Mouse (Mus musculus): ENCODE results near the gene Zdhhc18. TPM values are rescaled to one million over a fixed set of nuclear protein-coding genes. Genes with fewer than 3 reads are reported as not detected.

Zdhhc18 gene
- total and polyA plus RNA-seq, 2 experiments from 2014 or later = 1.7 to 11.4 TPM

- Histone ChIP-seq H3K9me3 (replicated peaks; ENCODE audit: control insufficient read depth, low read length) (no peaks in the 10 kb centered on the region), H3K9ac (replicated peaks; ENCODE audit: low read depth, low read length) (peak overlapping the region; percentile 88; the same call in 1 of the 2 replicates), H3K36me3 (replicated peaks; ENCODE audit: control insufficient read depth, insufficient read depth, low read length) (peaks cover 13% of the 10 kb centered on the region), H3K4me3 (ENCODE audit: low read depth, low read length) (peak overlapping the region; percentile 86), H3K4me1 (ENCODE audit: control insufficient read depth, insufficient read depth) (peaks cover 33% of the 10 kb centered on the region), H3K4me2 (ENCODE audit: low read depth, low read length) (peak overlapping the region; percentile 80), H3K27ac (ENCODE audit: low read depth) (peak overlapping the region; percentile 100), H3K27me3 (ENCODE audit: control insufficient read depth, insufficient read depth, low read length) (no peaks in the 10 kb centered on the region)
- ATAC-seq (ENCODE audit: insufficient read depth, low read depth) (no peak), DNase-seq (ENCODE audit: low spot score) (peak; percentile 86)
- TF ChIP-seq CTCF (IDR thresholded peaks at IDR 0.05; ENCODE audit: low read depth) (peak; percentile 86), EP300 (IDR thresholded peaks at IDR 0.05; ENCODE audit: low read depth) (no peak)
- 5% methylated on average over 13 of the region's 13 CpGs for WGBS
Measured at GRCm38 (mm10) chr4:133671184-133671880, 21.4 kb upstream of the Zdhhc18 start.

DNA sequence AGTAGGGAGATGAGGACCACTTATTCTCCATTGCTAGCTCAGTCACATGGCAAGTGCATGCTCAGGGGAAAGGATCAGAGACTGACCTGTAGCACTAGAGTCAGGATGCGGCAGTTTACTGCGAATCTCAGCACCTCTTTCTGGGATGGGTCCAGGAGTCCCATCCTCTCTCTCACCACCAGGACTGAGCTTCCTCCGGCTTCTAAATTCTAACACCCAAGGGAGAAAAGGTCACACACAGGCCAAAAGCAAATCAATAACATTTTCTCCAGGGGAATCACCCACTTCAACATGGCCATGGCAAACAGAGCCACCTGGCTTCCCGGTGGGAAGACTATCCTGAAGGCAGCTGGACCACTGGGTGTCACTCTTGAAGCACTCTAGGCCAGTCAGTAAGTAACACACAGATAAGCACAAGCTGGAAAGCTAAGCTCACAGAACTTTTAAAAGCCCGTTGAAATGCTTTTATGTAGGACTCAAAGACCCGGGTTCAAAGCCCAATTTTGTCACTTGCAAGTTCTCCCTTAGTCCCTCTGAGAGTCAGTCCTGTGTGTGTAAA, 19.8 kb upstream of the Zdhhc18 start:
- TF ChIP-seq CTCF (IDR thresholded peaks at IDR 0.05; ENCODE audit: low read depth) = peak; percentile 71
- TF ChIP-seq EP300 (IDR thresholded peaks at IDR 0.05; ENCODE audit: low read depth) = no peak
- peaks cover 17% of the 10 kb centered on the region; the same call in 1 of the 2 replicates for H3K4me1 ChIP-seq (ENCODE audit: control insufficient read depth, insufficient read depth)
- no peaks in the 10 kb centered on the region for H3K9me3 ChIP-seq (replicated peaks; ENCODE audit: control insufficient read depth, low read length)
- no peak overlapping the region for H3K4me3 ChIP-seq (ENCODE audit: low read depth, low read length)
- DNase-seq (ENCODE audit: low spot score) (no peak), ATAC-seq (ENCODE audit: insufficient read depth, low read depth) (no peak)
- no peaks in the 10 kb centered on the region for H3K27me3 ChIP-seq (ENCODE audit: control insufficient read depth, insufficient read depth, low read length)
- WGBS = 51% methylated on average over 6 of the region's 6 CpGs
- no peak overlapping the region for H3K4me2 ChIP-seq (ENCODE audit: low read depth, low read length)
- no peak overlapping the region for H3K27ac ChIP-seq (ENCODE audit: low read depth)
- H3K9ac ChIP-seq (replicated peaks; ENCODE audit: low read depth, low read length) = no peak overlapping the region
- peaks cover 18% of the 10 kb centered on the region for H3K36me3 ChIP-seq (replicated peaks; ENCODE audit: control insufficient read depth, insufficient read depth, low read length)

- no peak for ATAC-seq (ENCODE audit: insufficient read depth, low read depth)
- peaks cover 18% of the 10 kb centered on the region for H3K36me3 ChIP-seq (replicated peaks; ENCODE audit: control insufficient read depth, insufficient read depth, low read length)
- DNase-seq (ENCODE audit: low spot score) = no peak
- peaks cover 10% of the 10 kb centered on the region; the same call in 1 of the 2 replicates for H3K4me1 ChIP-seq (ENCODE audit: control insufficient read depth, insufficient read depth)
- TF ChIP-seq EP300 (IDR thresholded peaks at IDR 0.05; ENCODE audit: low read depth) = no peak
- no peak for TF ChIP-seq CTCF (IDR thresholded peaks at IDR 0.05; ENCODE audit: low read depth)
- H3K9me3 ChIP-seq (replicated peaks; ENCODE audit: control insufficient read depth, low read length) = no peaks in the 10 kb centered on the region
- H3K4me3 ChIP-seq (ENCODE audit: low read depth, low read length) = no peak overlapping the region
- WGBS = 75% methylated on average over 3 of the region's 3 CpGs
- H3K9ac ChIP-seq (replicated peaks; ENCODE audit: low read depth, low read length) = no peak overlapping the region
- no peak overlapping the region for H3K27ac ChIP-seq (ENCODE audit: low read depth)
- no peak overlapping the region for H3K4me2 ChIP-seq (ENCODE audit: low read depth, low read length)
- no peaks in the 10 kb centered on the region for H3K27me3 ChIP-seq (ENCODE audit: control insufficient read depth, insufficient read depth, low read length)
Measured at GRCm38 (mm10) chr4:133668537-133668936, 18.6 kb upstream of the Zdhhc18 start.

GRCm38 (mm10) chr4:133666199-133666598, 16.2 kb upstream of the Zdhhc18 start:
- H3K9ac ChIP-seq (replicated peaks; ENCODE audit: low read depth, low read length) = no peak overlapping the region
- H3K9me3 ChIP-seq (replicated peaks; ENCODE audit: control insufficient read depth, low read length) = no peaks in the 10 kb centered on the region
- no peak for TF ChIP-seq EP300 (IDR thresholded peaks at IDR 0.05; ENCODE audit: low read depth)
- TF ChIP-seq CTCF (IDR thresholded peaks at IDR 0.05; ENCODE audit: low read depth) = no peak
- H3K4me2 ChIP-seq (ENCODE audit: low read depth, low read length) = no peak overlapping the region
- peak overlapping the region; percentile 64 for H3K27ac ChIP-seq (ENCODE audit: low read depth)
- WGBS = 77% methylated on average over 6 of the region's 6 CpGs
- no peak for DNase-seq (ENCODE audit: low spot score)
- peaks cover 6% of the 10 kb centered on the region for H3K4me1 ChIP-seq (ENCODE audit: control insufficient read depth, insufficient read depth)
- peaks cover 26% of the 10 kb centered on the region for H3K36me3 ChIP-seq (replicated peaks; ENCODE audit: control insufficient read depth, insufficient read depth, low read length)
- no peak for ATAC-seq (ENCODE audit: insufficient read depth, low read depth)
- H3K27me3 ChIP-seq (ENCODE audit: control insufficient read depth, insufficient read depth, low read length) = no peaks in the 10 kb centered on the region
- H3K4me3 ChIP-seq (ENCODE audit: low read depth, low read length) = no peak overlapping the region

GRCm38 (mm10) chr4:133665118-133665517, 15.2 kb upstream of the Zdhhc18 start:
- no peaks in the 10 kb centered on the region for H3K9me3 ChIP-seq (replicated peaks; ENCODE audit: control insufficient read depth, low read length)
- H3K4me2 ChIP-seq (ENCODE audit: low read depth, low read length) = no peak overlapping the region
- peaks cover 13% of the 10 kb centered on the region for H3K4me1 ChIP-seq (ENCODE audit: control insufficient read depth, insufficient read depth)
- H3K9ac ChIP-seq (replicated peaks; ENCODE audit: low read depth, low read length) = no peak overlapping the region
- WGBS = 70% methylated on average over 11 of the region's 11 CpGs
- DNase-seq (ENCODE audit: low spot score) = no peak
- H3K4me3 ChIP-seq (ENCODE audit: low read depth, low read length) = no peak overlapping the region
- H3K27ac ChIP-seq (ENCODE audit: low read depth) = no peak overlapping the region
- H3K36me3 ChIP-seq (replicated peaks; ENCODE audit: control insufficient read depth, insufficient read depth, low read length) = peaks cover 26% of the 10 kb centered on the region
- no peaks in the 10 kb centered on the region for H3K27me3 ChIP-seq (ENCODE audit: control insufficient read depth, insufficient read depth, low read length)
- ATAC-seq (ENCODE audit: insufficient read depth, low read depth) = no peak
- TF ChIP-seq CTCF (IDR thresholded peaks at IDR 0.05; ENCODE audit: low read depth) = no peak
- no peak for TF ChIP-seq EP300 (IDR thresholded peaks at IDR 0.05; ENCODE audit: low read depth)
